Mouse (Mus musculus): ENCODE data around the gene Cabp2.
"Not testable (repeated sequence)": the region's sequence is repeated elsewhere in the genome, so short reads cannot be mapped to it uniquely, and the experiment has no call there.

Cabp2 gene

GRCm38 (mm10) chr19:4081394-4081793, at the start of gene Cabp2:
Gene Cabp2 (plus strand): TSS chr19:4081578.
- no peak for DNase-seq (ENCODE audit: low spot score in 2 of 2)

- no peak for DNase-seq (ENCODE audit: low spot score in 2 of 2)
Measured at GRCm38 (mm10) chr19:4032668-4033067, 48.7 kb upstream of the Cabp2 start.

GRCm38 (mm10) chr19:4033298-4033697, 48.1 kb upstream of the Cabp2 start:
- DNase-seq (ENCODE audit: low spot score in 2 of 2): no peak

GRCm38 (mm10) chr19:4033742-4034141, 47.6 kb upstream of the Cabp2 start:
- DNase-seq (ENCODE audit: low spot score in 2 of 2): no peak

- DNase-seq (ENCODE audit: low spot score in 2 of 2): no peak
Measured at GRCm38 (mm10) chr19:4036327-4037045, 44.9 kb upstream of the Cabp2 start.

- not testable (repeated sequence) for DNase-seq (ENCODE audit: low spot score in 2 of 2)
Measured at GRCm38 (mm10) chr19:4037154-4037787, 44.1 kb upstream of the Cabp2 start.

- peak; percentile 87 to 89 for DNase-seq (ENCODE audit: low spot score in 2 of 2)
Measured at GRCm38 (mm10) chr19:4037788-4038232, 43.6 kb upstream of the Cabp2 start, which contains the start of gene Gstp1. Gene Gstp1 (minus strand): TSS chr19:4037985.

GRCm38 (mm10) chr19:4040941-4041340, 40.4 kb upstream of the Cabp2 start:
- not testable (repeated sequence) for DNase-seq (ENCODE audit: low spot score in 2 of 2)

GRCm38 (mm10) chr19:4041500-4041899, 39.9 kb upstream of the Cabp2 start:
- DNase-seq (ENCODE audit: low spot score in 2 of 2): not testable (repeated sequence)

- no peak for DNase-seq (ENCODE audit: low spot score in 2 of 2)
Measured at GRCm38 (mm10) chr19:4042124-4042523, 39.3 kb upstream of the Cabp2 start.

- not testable (repeated sequence) for DNase-seq (ENCODE audit: low spot score in 2 of 2)
Measured at GRCm38 (mm10) chr19:4044109-4044508, 37.3 kb upstream of the Cabp2 start.

- DNase-seq (ENCODE audit: low spot score in 2 of 2): peak; percentile 85 to 90
Measured at GRCm38 (mm10) chr19:4045966-4046865, 35.2 kb upstream of the Cabp2 start, which contains the start of gene Gstp2. Gene Gstp2 (minus strand): TSS chr19:4046023.

GRCm38 (mm10) chr19:4046866-4047254, 34.5 kb upstream of the Cabp2 start:
- no peak for DNase-seq (ENCODE audit: low spot score in 2 of 2)

GRCm38 (mm10) chr19:4047859-4048258, 33.5 kb upstream of the Cabp2 start:
- peak; percentile 61 to 71 for DNase-seq (ENCODE audit: low spot score in 2 of 2)

GRCm38 (mm10) chr19:4049069-4049468, 32.3 kb upstream of the Cabp2 start:
- not testable (repeated sequence) for DNase-seq (ENCODE audit: low spot score in 2 of 2)

GRCm38 (mm10) chr19:4051016-4051415, 30.4 kb upstream of the Cabp2 start:
- no peak for DNase-seq (ENCODE audit: low spot score in 2 of 2)

- peak; percentile 52 to 55 for DNase-seq (ENCODE audit: low spot score in 2 of 2)
Measured at GRCm38 (mm10) chr19:4051741-4052515, 29.4 kb upstream of the Cabp2 start.

- no peak for DNase-seq (ENCODE audit: low spot score in 2 of 2)
Measured at GRCm38 (mm10) chr19:4052516-4053030, 28.8 kb upstream of the Cabp2 start.

GRCm38 (mm10) chr19:4054613-4055012, 26.8 kb upstream of the Cabp2 start:
- no peak for DNase-seq (ENCODE audit: low spot score in 2 of 2)

GRCm38 (mm10) chr19:4055216-4055946, 26.0 kb upstream of the Cabp2 start:
- no peak for DNase-seq (ENCODE audit: low spot score in 2 of 2)
